Mouse (Mus musculus) right cerebral cortex, postnatal 4 days (tissue): ENCODE measurements around the gene Stard9.
A peak's percentile ranks its signal among the peaks of the same experiment; 100 is the strongest.
"Not testable (repeated sequence)": the region's sequence is repeated elsewhere in the genome, so short reads cannot be mapped to it uniquely, and the experiment has no call there.

Experiments
- DNase-seq: peaks from one replicate; pipeline ENCODE4 v3.0.0-alpha.2; 2022

The Stard9 gene

DNA sequence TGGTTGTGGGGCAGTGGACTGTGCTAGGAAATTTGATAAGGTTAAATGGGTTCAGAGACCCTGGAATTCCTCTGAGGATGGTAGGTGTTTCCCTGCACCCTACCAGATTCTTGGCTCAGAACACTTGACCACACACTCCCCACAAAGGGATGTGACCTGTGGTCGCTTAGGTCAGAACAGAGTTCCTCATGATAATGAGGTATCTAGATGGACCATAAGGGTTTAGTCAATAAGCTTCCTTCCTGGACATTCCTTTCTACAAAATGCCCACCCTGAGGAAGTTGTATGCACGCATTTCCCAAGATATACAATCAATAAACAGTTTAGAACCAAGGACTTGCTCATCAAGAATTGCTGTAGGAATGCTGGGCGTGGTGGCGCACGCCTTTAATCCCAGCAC, 27.0 kb downstream of the Stard9 start:
- no peak for DNase-seq

DNA sequence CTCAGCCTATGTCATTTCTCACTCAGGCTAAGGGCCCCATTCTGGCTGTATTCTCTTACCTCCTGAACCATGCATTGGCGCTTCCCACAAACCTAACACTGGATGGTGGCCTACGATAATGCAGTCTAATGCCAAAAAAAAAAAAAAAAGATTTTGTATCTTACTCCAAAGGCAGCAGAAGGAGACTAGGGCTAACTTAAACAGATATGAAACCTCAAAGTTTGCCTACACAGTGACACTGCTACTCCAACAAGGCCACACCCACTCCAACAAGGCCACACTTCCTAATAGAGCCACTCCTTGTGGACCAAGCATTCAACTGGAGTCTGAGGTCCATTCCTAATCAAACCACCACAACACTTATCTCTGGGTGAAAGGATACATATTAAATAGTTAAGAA, 27.8 kb downstream of the Stard9 start:
- no peak for DNase-seq

DNA sequence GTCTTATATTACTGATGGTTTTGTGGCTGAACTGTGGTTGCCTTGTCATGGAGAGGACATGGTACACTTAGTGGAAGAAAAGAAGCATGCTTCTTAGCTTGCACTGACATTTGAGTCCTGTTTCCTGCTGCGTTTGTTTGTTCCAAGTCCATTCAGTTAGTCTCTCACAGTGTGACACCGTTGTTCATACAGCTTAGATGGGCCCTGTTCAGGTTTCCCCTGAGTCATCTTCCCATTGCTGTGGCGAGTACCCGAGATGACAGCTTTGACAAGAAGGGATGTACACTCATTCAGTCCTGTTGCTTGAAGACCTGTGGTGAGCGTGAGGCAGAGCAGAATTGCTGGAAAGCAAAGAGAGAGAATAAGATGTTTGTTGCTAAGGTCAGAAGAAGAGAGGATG, 29.6 kb downstream of the Stard9 start:
- no peak for DNase-seq

DNA sequence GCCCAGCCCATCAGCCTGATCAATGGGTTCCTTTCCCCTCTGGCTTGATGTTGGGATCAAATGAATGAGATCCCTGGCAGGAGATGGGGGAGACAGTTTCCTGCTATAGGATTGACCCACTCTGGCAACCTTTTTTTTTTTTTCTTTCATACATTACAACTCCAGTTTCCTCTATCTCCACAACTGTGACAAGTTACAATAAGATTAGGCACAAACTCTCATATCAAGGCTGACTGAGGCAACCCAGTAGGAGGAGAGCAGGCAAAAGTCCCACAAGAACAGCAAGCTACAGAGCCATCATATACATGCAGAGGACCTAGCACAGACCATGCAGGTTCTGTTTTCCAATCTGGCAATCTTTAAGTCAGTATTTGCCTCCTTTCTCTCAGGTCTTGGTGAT, 30.4 kb downstream of the Stard9 start:
- no peak for DNase-seq

DNA sequence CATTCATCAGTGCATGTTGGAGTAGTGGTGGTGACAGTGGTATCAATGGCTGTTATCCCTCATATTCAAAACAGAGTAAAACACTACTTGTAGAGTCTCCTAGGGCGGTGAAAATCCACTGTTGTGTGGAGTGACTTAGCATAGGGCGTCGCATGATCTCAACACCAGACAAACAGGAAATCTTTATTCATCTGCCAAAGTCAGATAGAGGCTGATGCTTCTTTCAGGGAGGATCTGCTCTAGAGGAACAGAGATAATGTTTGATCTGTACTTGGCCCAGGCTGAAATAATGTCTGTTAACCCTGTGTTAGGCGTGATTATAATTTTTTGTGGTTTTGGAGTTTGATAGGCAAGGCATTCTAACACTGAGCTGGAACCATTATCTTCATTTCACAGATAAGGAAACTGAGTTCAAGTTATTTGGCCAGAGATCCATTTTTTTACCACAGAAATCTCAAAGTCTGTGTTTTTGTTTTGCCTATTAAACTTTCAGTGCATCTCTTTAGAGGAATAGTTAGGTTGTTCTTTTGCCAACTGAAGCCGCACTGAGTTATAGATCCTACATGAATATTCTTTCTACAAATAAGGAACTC, 31.7 kb downstream of the Stard9 start:
- DNase-seq, result no peak

DNA sequence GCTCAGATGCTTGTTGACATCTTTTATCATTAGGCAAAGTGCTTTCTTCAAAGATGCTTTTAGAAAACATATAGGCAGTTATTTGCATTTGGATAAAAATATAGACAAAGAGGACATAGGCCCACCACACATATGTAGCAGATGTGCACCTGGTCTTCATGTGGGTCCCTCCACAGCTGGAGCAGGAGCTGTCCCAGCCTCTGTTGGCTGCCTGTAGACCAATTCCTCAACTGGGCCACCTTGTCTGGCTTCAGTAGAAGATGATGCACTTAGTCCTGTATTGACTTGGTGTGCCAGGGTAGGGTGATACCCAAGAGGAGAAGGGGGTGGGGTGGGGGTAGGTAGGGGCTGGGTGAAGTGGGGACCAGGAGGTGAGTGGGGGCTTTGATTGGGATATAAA, 33.8 kb downstream of the Stard9 start:
- no peak for DNase-seq

DNA sequence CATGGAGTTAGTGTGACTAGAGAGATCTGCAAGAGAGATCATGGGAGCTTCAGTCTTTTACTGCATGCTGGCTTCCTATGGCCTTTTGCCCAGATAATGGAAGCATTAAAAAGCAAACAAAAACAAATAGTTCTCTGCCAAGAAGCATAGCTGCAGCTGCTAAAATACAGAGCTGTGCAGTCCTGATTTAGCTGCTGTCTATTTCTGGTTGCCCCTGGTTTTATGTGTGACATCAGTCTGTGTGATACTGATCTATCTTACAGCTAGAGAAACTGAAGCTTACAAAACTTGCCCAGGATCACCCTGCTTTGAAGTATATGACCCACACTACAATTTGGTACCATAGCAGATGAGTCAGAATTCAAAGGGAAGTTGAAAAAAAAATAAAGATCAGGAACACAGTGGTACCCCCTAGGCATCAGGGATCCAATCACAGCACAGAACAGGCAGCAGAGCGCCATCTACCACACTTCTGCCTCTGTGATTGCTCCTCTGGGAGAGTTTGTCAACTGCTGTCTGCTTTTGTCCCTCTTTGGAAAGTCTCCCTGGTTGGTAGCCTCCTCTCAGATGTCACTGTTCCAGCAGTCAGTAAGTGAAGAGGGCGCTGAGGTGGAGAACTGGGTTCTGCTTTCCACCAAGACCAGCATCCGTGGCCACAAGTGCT, 34.7 kb downstream of the Stard9 start:
- DNase-seq, result no peak

DNA sequence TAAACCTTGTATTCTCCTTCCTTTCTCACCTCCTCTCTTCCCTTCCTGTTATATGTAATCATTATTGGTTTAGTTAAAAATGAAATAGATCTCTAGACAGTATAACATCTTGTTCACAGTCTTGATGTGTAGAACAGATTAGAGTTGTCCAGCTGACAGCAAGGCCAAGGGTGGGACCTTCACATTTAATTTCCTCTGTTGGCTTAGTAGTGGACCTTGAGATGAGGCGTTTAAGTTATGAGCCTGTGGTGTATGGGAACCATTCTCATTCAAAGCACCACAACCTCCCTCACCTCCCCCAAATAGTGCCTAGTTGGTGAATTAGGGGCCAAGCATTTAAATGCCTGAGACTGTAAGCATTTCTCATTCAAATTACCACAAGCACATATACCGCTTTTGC, 38.5 kb downstream of the Stard9 start:
- DNase-seq, result no peak

DNA sequence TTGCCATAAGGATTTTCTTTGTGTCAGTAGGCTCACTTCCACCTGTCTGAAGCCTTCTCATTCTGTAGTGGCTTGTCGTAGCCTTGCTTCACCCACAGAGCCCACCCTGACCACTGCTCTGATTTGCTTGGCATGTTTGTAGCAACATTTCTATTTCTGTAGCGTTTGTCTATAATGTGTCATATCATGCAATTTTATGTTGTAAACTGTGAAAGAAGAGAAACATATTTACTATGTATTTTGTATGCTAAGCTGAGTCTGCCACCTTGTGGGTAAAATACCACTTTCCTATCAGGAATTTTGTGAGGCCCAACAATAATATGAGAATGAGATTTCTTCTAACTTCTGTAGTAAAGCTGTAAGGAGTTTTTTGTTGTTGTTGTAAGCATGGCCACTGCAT, 41.3 kb downstream of the Stard9 start:
- DNase-seq, result no peak

DNA sequence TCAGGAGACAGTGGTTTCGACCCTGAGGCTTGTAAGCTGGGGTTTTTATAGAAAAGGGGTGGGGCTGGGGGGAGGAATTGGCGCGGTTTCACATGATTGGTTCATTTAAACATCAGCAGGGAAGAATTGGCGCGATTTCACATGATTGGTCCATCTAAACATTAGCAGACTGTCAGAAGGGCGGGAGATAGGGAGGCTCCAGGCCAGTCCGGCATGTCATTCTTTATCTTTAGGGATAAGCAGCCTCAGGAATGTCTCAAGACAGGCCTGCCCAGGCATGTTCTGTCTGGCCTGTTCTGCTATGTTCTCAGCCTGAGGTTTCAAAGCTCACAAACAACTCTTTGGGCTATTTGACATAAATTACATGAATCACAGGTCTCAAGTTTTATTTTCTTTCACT, 52.2 kb downstream of the Stard9 start:
- DNase-seq, result not testable (repeated sequence)

DNA sequence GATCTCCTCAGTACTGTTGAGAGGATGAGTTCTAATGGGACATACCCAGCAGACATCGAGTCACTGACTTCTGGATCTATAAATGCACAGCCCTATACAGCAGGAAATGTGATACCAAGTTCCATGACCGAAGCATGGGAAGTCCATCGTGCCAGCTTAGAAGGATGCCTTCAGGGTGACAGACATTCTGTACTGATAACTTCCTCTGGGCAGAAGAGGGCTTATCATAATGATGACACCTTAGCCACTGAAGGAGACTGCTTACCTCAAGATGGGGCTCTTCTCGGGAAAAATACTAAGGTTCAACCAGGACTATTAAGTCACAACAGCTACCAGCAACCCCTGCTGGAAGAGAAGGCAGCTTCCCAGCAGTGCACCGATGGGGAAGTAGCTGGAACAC, 68.8 kb downstream of the Stard9 start:
- no peak for DNase-seq

DNA sequence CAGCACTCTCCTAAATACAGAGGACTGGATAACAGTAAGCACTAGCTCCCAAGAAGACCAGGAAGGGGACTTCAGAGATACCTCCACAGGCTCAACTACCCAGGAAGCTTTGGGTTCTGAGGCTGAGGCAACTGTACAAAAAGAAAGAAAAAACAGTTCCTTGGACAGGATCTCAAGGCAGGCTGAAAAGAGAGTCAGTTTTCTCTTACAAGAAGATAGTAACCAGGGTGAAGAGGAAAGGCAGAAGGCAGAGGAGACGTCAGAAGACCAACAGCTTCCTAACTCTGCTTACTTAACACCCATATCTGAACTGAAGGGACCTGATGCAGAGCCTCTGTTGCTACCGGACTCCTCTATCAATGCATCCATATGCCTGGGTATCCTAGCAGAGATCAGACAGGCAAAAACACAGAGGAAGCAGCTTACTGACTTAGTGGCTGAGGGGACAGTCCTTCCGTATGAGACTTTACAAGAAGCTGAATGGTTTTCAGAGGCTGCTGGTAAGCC, 71.5 kb downstream of the Stard9 start:
- no peak for DNase-seq

DNA sequence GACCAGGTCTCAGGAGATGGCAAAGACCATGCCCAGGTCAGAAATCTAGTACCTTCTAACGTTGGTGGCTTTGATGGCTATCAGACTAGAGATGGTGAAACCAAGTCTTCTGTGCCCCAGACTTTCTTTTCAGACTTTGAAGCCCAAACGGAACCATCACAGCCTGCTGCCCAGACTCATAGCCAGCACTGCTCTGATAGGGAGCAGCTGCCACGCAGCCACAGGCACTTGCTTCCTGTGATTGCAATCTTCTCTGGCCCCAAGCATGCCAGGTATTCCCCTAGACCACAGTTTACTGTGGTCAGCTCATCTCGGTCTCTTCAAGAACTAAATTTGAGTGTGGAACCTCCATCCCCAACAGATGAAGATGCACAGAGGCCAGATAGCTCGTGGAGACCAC, 73.8 kb downstream of the Stard9 start:
- no peak for DNase-seq

DNA sequence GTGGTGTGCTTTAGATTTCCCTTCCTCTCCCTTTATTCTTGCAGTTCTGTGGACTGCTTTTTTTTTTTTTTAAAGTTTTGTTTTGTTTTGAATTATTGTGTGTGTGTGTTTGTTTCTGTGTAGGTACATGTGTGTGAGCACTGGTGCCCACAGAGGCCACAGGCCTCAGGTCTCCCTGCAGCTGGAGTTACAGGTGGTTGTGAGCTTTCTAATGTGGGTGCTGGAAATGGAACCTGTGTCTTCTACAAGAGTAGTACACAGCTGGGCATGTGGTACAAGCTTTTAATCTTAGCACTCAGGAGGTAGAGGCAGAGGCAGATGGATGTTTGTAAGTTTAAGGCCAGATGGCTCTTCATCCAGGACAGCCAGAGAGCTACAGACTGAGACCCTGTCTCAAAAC, 78.1 kb downstream of the Stard9 start:
- DNase-seq, result no peak

DNA sequence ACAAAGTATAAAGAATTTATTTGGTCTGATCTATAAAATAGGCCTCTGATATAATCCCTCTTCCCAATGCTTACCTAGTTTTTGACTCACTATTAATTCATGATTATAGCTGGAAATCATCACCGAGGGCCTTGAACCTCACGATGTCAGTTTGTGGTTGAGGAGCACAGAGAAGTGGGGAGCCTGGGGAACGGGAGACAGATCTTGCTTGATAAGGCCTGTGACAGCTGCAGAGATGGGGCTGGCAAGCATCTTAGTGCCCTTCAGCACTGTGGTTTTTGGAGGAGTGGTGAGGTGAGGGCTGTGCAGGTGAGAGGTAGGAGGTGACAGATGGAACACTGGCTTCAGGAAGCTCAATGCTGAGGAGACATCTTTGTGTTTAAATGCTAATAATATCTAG, 81.2 kb downstream of the Stard9 start:
- no peak for DNase-seq

DNA sequence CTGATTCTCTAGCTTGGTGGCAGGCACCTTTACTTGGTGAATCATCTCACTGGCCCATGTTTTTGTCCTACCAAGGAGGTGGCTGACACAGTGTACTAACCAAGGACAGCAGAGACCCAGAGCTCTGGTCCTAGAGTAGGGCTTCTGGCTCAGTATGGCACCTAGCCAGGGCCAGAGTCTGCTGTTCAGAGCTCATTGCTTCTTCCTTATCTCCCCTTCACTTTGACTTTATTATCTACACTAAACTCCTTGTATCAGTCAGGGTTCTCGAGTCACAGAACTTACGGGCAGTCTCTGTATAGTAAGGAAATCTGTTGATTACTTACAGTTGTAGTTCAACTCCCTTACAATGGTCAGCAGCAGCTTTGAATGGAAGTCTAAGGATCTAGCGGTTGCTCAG, 82.0 kb downstream of the Stard9 start:
- no peak for DNase-seq

DNA sequence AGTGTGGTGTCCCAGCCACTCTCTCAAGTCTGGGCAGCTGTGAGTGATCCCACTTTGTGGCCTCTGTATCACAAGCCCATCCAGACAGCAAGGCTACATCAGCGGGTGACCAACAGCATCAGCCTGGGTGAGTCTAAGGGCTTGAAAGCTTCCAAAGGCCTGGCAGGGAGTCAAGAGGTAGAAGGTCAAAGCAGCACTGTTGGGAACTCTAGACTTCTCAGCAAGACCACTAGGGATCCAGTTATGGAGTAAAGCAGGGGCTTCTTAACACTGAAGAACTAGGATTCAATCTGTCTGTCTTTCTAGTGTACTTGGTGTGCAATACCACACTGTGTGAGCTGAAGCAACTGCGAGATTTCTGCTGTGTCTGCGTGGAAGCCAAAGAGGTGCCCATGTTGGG, 84.5 kb downstream of the Stard9 start:
- no peak for DNase-seq

DNA sequence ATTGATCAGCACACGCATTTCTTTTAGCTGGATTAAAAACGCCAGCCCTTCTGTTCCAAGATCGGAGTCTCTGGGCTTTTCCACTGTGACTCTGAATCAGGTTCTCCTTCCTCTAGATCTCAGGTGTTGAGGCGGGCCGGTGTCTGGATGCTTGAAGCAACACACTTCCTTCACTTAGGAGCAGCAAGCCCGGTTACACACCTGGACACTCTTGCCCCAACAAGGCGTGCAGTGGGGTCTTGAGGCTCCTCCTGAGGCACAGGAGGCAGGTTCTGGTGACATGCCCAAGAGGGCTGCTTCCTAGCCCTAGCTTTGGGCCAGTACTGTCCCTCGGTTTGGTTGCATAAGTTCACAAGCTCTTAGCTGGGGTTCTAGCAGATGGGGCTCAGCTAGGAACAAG, 89.6 kb downstream of the Stard9 start:
- no peak for DNase-seq

DNA sequence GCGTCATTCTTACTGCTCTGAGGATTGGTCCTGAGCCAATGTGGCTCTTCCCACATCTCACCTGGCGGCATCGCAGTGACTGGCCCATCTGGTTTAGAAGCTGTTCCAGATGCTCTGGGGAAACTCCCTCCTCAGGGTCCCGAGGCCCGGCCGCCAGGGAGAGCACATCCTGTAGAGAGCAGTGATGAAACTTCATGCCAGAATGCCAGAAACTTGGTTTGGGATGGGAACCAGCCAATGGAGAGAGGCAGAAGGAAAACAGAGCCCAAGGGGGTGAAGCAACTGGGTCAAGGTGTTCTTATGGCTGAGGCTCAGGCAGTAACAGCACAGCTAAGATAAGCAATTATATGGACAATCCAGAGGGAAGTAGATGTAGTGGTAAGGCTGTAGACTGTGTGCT, 91.9 kb downstream of the Stard9 start:
- no peak for DNase-seq

DNA sequence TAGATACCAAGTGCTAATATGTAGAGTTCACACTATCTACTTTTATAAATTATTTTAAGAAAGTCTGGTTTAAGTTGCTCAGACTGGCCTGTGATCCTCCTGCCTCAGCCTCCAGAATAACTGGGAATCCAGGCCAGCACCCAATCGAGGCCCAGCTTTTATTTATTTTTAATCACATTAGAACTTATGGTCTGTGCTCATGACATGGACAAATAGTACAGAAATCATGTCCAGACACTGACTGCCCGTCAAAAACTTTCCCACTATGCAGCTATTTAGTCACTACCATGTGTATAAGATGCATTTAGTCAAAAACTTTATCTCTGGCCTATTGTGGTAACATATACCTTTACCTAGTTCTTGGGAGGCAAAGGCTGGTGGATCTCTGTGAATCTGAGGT, 93.0 kb downstream of the Stard9 start:
- DNase-seq, result no peak

DNA sequence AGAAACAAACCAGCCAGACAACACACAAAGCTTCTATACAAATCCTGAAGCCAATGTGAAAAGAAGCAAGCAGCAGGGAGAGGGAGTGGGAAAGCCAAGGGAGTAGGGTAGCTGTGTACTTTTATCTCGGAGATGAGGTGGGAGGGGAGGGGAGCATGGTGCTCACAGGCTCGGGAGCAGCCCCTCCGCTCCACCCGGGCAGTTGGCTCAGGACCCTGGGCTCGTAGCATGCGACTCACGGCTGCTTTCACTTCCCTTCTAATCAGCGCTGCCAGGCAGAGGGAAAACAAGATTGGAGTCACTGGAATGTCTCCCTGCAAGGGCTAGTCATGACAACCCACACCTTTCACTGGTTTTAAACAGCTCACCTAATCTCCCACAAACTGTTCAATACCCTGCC, 93.6 kb downstream of the Stard9 start:
- DNase-seq, result no peak

DNA sequence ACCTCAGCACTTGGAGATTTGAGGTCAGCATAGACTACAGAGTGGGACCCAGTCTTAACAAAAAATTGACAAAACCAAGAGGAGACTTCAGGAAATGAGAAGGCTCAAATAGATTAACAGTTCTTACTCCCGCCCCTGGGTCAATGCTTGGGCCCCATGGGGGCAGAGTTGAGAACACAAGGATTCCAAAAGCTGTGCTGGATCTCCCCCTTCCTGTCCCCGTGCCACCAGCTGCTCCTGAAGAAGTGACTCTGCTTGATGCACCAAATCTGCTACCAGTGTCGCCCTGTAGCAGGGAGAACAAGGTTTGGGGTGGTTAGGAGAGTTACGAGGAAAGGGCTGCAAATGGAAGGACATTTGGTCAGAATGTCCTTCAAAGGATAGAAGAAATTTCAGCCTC, 94.7 kb downstream of the Stard9 start:
- no peak for DNase-seq

DNA sequence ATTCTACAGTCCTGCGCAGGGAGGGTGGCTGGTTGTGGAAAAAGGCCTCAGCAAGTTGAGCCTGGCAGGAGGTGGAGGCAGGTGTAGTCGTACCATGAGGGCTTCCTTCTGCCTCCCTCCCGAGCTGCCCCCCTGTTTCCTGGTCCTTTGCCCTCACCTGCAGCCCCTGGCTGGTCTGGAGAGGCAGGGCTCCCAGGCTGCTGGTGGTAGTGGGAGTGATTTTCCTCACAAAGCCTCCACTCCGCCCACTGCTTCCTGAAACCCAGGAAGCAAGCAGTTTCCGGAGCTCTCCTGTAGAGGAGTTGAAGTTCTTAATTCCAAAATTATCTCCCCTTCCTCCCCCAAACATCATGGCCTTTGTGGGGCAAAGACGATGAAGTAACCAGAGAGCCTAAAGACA, 95.3 kb downstream of the Stard9 start:
- no peak for DNase-seq

DNA sequence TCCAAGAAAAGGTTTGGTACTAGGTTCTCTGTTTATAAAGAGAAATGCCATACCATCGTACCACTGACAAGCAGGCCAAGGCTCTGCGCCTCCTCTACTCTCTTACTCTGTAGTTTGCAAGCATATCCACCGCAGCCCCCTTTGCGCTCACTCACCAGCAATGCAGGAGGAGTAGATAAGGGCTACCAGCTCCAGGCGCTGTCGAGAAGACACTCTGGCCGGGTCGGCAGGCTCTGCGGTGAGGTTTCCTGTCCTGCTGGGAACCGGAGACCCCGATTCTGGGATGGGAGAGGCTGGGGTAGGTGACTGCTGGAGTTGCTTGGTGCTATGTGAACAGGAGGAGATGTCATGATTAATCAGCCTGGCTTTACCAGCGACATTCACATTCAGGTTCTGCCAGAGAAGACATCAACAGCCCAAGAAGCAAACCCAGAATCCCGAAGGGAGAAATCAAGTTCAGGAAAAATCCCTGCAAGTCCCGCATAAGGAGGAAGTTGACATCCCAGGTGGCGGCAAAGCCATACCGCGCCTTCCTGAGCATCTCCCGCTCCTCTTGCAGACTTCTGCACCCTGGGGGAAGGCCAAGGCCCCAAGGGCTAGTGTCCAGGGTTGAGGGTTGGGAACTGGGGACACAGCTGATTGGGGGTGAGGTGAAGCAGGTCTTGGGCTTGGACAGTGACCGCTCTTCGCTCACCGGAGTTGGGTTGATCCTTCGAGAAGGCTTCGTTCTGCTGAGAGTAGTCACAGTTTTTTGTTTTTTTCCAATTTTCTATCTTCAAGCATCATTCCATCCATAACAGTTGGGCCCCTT, 101.1 kb downstream of the Stard9 start:
- peak; percentile 18 for DNase-seq
